Mouse (Mus musculus) myocyte (in vitro differentiated cells): ENCODE data around the gene Mgst2. TPM values are rescaled to one million over a fixed set of nuclear protein-coding genes. Genes with fewer than 3 reads are reported as not detected.
A peak's percentile ranks its signal among the peaks of the same experiment; 100 is the strongest.

Experiments used
- H3K27me3 ChIP-seq: one replicate; pipeline ENCODE4 v1.6.1; 2011; ENCODE audit not compliant: control insufficient read depth, insufficient read depth, insufficient read length
- H3K36me3 ChIP-seq: one replicate; pipeline ENCODE4 v1.6.1; 2011; ENCODE audit not compliant: control insufficient read depth, insufficient read depth
- H3K4me2 ChIP-seq: one replicate; pipeline ENCODE4 v1.6.1; 2011; ENCODE audit warnings: low read depth, control low read depth
- H3K4me3 ChIP-seq: one replicate; pipeline ENCODE4 v1.5.1; 2011; ENCODE audit warnings: mild to moderate bottlenecking, control low read depth, moderate library complexity
- H3K79me2 ChIP-seq: one replicate; pipeline ENCODE4 v1.6.1; 2011; ENCODE audit not compliant: control insufficient read depth, insufficient read depth
- H3ac ChIP-seq: one replicate; pipeline ENCODE4 v1.6.1; 2011; ENCODE audit not compliant: control insufficient read depth, insufficient read length
- CEBPB ChIP-seq: IDR thresholded peaks from 2 replicates; pipeline ENCODE4 v1.6.1; 2011; ENCODE audit warnings: mild to moderate bottlenecking, moderate library complexity; ENCODE audit not compliant: poor library complexity, insufficient read depth, severe bottlenecking
- E2F4 ChIP-seq: IDR thresholded peaks from one replicate; pipeline ENCODE4 v1.6.1; 2011; ENCODE audit warnings: mild to moderate bottlenecking, control low read depth, moderate library complexity; ENCODE audit not compliant: insufficient read depth
- MAX ChIP-seq: IDR thresholded peaks from one replicate; pipeline ENCODE4 v1.6.1; 2011; ENCODE audit warnings: low read depth, mild to moderate bottlenecking, control low read depth
- MYOD1 ChIP-seq, 3 experiments: IDR thresholded peaks; one replicate each; pipeline ENCODE4 v1.6.1; 2011; ENCODE audit warnings: control low read depth in 2 of 3, low read depth in 2 of 3, mild to moderate bottlenecking in 2 of 3, moderate library complexity in 1 of 3; ENCODE audit not compliant: insufficient read length in 2 of 3, control insufficient read depth in 1 of 3
- MYOG ChIP-seq, 3 experiments: IDR thresholded peaks; one replicate each; pipeline ENCODE4 v1.6.1; 2011; ENCODE audit warnings: control low read depth in 2 of 3, low read depth in 2 of 3, mild to moderate bottlenecking in 2 of 3; ENCODE audit not compliant: insufficient read length in 2 of 3, control insufficient read depth in 1 of 3, insufficient read depth in 1 of 3
- POLR2A ChIP-seq: IDR thresholded peaks from one replicate; pipeline ENCODE4 v1.6.1; 2011; ENCODE audit warnings: low read depth, mild to moderate bottlenecking, control low read depth, moderate library complexity; ENCODE audit not compliant: insufficient read length
- POLR2AphosphoS2 ChIP-seq: IDR thresholded peaks from one replicate; pipeline ENCODE4 v1.6.1; 2011; ENCODE audit warnings: low read depth, control low read depth; ENCODE audit not compliant: insufficient read length
- REST ChIP-seq: IDR thresholded peaks from one replicate; pipeline ENCODE4 v1.6.1; 2011; ENCODE audit warnings: mild to moderate bottlenecking, control low read depth, moderate library complexity; ENCODE audit not compliant: insufficient read depth, insufficient read length
- SRF ChIP-seq: IDR thresholded peaks from one replicate; pipeline ENCODE4 v1.6.1; 2011; ENCODE audit warnings: low read depth; ENCODE audit not compliant: control insufficient read depth, insufficient read length
- TCF12 ChIP-seq: IDR thresholded peaks from one replicate; pipeline ENCODE4 v1.6.1; 2011; ENCODE audit warnings: mild to moderate bottlenecking, control low read depth; ENCODE audit not compliant: poor library complexity, insufficient read depth, severe bottlenecking
- TCF3 ChIP-seq: IDR thresholded peaks from one replicate; pipeline ENCODE4 v1.6.1; 2011; ENCODE audit warnings: low read depth, control low read depth; ENCODE audit not compliant: insufficient read length
- USF1 ChIP-seq: IDR thresholded peaks from one replicate; pipeline ENCODE4 v1.6.1; 2011; ENCODE audit warnings: low read depth, mild to moderate bottlenecking, control low read depth, moderate library complexity
- polyA plus RNA-seq: library from polyadenylated mRNA; unstranded; fragments of >200 nt; fragmentation: generic; extraction: Trizol; gene quantifications from one replicate; pipeline ENCODE4 v1.2.1, GENCODE M21; 2012; ENCODE audit warnings: missing spikeins

The Mgst2 gene
- polyA plus RNA-seq, 1 experiment, result 3.0 TPM

DNA sequence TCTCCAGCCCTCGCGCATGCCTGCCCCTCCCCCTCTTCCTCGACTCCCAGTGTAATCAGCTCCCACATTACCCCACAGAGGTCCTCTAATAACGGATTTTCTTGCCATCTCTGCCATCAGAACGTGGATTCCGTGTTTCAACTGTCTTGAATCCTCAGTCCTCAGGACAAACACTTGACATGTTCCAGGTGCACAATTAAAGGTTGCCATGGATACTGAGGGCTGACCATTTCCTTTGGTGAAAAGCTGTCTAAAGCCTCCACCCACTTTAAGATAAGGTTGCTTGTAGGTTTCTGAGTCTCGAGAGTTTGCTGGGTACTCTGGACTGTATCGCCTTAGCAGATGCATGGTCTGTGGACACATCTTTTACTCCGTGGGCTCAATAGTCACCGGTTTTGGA is 13.9 kb upstream of the Mgst2 start:
- no peak overlapping the region for H3K4me2 ChIP-seq
- H3K79me2 ChIP-seq, result no peaks in the 10 kb centered on the region
- H3K27me3 ChIP-seq, result no peaks in the 10 kb centered on the region
- H3K4me3 ChIP-seq, result no peak overlapping the region
- no peaks in the 10 kb centered on the region for H3K36me3 ChIP-seq
- TF ChIP-seq MYOD1 (IDR thresholded peaks at IDR 0.05; ENCODE audit: control insufficient read depth in 1 of 3, insufficient read length in 2 of 3, low read depth in 2 of 3), result no peak
- TF ChIP-seq TCF12, result no peak
- no peak for TF ChIP-seq SRF
- TF ChIP-seq USF1, result no peak
- TF ChIP-seq E2F4, result no peak
- TF ChIP-seq CEBPB, result no peak
- TF ChIP-seq REST, result no peak
- TF ChIP-seq POLR2A, result no peak
- TF ChIP-seq MAX, result no peak
- no peak for TF ChIP-seq MYOG (IDR thresholded peaks at IDR 0.05; ENCODE audit: control insufficient read depth in 1 of 3, insufficient read depth in 1 of 3, insufficient read length in 2 of 3, low read depth in 2 of 3)
- TF ChIP-seq TCF3, result no peak
- TF ChIP-seq POLR2AphosphoS2, result no peak
- no peak overlapping the region for H3ac ChIP-seq

DNA sequence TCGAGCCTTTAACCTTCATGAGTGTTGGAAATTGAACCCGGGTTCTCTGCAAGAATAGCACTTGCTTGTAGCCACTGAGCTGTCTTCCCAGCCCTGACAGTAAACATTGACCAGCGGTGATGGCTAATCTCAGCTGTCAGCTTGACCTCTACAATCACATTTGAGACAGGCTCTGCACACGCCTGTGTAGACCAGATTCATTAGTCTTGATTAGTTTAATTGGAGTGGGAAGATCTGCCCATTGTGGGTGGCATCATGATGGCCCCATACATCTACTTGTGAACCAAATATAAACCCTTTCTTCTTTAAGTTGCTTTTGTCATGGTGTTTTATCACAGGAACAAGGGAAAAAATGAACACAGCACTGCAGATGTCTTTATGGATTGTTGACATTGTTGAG is 12.8 kb upstream of the Mgst2 start:
- H3K4me2 ChIP-seq, result no peak overlapping the region
- H3K4me3 ChIP-seq, result no peak overlapping the region
- H3K36me3 ChIP-seq, result no peaks in the 10 kb centered on the region
- no peak for TF ChIP-seq TCF3
- TF ChIP-seq CEBPB, result no peak
- no peak for TF ChIP-seq TCF12
- no peak for TF ChIP-seq MYOD1 (IDR thresholded peaks at IDR 0.05; ENCODE audit: control insufficient read depth in 1 of 3, insufficient read length in 2 of 3, low read depth in 2 of 3)
- no peak overlapping the region for H3ac ChIP-seq
- no peaks in the 10 kb centered on the region for H3K79me2 ChIP-seq
- no peaks in the 10 kb centered on the region for H3K27me3 ChIP-seq

DNA sequence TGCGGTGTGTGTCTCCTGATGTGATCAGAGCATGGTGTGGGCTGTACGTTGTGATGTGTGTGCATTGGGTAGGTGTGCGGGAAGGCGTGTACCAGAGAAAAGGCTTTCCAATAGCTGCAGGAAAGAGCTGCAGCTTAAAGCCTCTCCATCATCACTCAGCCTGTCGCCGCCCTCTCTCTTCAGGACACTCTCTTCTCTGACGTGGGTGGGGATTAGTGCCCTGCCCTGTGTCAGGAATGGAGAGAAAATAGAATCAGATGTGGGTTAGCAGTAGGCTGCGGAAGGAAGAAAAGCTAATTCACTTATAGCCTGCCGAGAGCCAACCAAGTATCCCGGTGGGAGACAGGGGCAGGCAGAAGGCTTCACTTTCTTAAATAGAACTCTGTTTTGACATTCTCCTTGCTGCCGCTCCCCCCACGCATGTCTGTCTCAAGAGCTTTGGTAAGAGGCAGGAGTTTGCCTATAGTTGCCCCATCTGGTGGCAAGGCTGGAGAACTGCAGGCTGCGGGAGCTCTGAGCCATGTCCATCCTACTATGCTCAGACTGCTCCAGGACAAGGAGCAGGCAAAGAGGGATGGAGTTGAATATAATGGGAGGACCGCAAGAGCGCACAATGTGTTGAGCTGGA is 12.0 kb upstream of the Mgst2 start:
- Histone ChIP-seq H3K36me3 (no peaks in the 10 kb centered on the region), H3ac (no peak overlapping the region), H3K4me3 (no peak overlapping the region), H3K4me2 (peak overlapping the region; percentile 67), H3K79me2 (no peaks in the 10 kb centered on the region), H3K27me3 (no peaks in the 10 kb centered on the region)
- TF ChIP-seq E2F4 (no peak), USF1 (no peak), CEBPB (no peak), POLR2AphosphoS2 (no peak), POLR2A (no peak), TCF3 (no peak), MYOD1 (IDR thresholded peaks at IDR 0.05; ENCODE audit: control insufficient read depth in 1 of 3, insufficient read length in 2 of 3, low read depth in 2 of 3) (no peak), MYOG (IDR thresholded peaks at IDR 0.05; ENCODE audit: control insufficient read depth in 1 of 3, insufficient read depth in 1 of 3, insufficient read length in 2 of 3, low read depth in 2 of 3) (no peak), MAX (no peak), REST (no peak), TCF12 (no peak), SRF (no peak)

DNA sequence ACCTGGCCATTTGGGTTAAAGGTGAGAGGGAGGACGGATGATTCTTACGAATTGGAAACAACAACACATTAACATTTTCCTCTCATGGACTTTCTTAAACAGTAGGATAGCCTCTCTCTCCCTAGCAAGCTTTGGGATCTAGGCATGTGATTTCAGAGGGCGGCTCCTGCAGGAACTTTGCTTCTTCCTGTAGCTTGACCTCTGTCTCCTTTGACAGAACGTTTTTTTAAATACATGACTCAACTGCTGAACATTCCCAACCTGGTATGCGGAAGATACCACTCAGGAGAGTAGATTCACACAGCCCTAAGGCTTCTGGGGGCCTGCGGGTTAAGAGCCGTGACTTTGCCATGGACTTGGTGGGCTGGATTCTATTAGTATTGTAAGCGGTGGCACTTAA is 10.7 kb upstream of the Mgst2 start:
- H3K79me2 ChIP-seq, result no peaks in the 10 kb centered on the region
- no peaks in the 10 kb centered on the region for H3K27me3 ChIP-seq
- H3K36me3 ChIP-seq, result no peaks in the 10 kb centered on the region
- TF ChIP-seq REST (no peak), TCF12 (no peak), MAX (no peak), MYOG (IDR thresholded peaks at IDR 0.05; ENCODE audit: control insufficient read depth in 1 of 3, insufficient read depth in 1 of 3, insufficient read length in 2 of 3, low read depth in 2 of 3) (no peak), USF1 (no peak), TCF3 (no peak)
- no peak overlapping the region for H3K4me3 ChIP-seq
- H3K4me2 ChIP-seq, result no peak overlapping the region
- H3ac ChIP-seq, result no peak overlapping the region

DNA sequence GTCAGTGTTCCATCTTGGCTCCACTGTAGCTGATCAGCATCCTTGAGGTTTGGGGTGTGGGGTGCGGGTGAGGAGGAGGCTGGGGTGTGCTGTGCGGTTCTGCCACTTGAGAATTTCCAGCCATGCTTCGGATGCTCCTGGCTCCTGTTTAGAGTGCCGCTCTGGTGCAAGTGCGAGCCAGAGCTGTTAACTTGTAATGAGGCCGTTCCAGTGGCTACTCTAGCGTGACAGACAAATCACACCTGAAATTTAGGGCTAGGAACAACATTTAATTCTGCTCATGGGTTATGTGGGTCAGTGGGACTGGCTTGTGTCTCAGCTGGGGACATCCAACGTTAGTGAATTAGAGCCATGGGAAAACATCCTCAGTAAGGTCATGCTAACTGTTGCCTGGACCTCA is 10.2 kb upstream of the Mgst2 start:
- H3K36me3 ChIP-seq, result no peaks in the 10 kb centered on the region
- H3K4me3 ChIP-seq, result no peak overlapping the region
- H3ac ChIP-seq, result no peak overlapping the region
- H3K79me2 ChIP-seq, result no peaks in the 10 kb centered on the region
- TF ChIP-seq SRF, result no peak
- no peak for TF ChIP-seq MAX
- no peak for TF ChIP-seq POLR2A
- no peak for TF ChIP-seq TCF12
- no peak for TF ChIP-seq E2F4
- TF ChIP-seq USF1, result no peak
- TF ChIP-seq CEBPB, result no peak
- TF ChIP-seq MYOG (IDR thresholded peaks at IDR 0.05; ENCODE audit: control insufficient read depth in 1 of 3, insufficient read depth in 1 of 3, insufficient read length in 2 of 3, low read depth in 2 of 3), result no peak
- no peak for TF ChIP-seq TCF3
- TF ChIP-seq MYOD1 (IDR thresholded peaks at IDR 0.05; ENCODE audit: control insufficient read depth in 1 of 3, insufficient read length in 2 of 3, low read depth in 2 of 3), result no peak
- no peak for TF ChIP-seq REST
- no peak for TF ChIP-seq POLR2AphosphoS2
- no peak overlapping the region for H3K4me2 ChIP-seq
- H3K27me3 ChIP-seq, result no peaks in the 10 kb centered on the region

DNA sequence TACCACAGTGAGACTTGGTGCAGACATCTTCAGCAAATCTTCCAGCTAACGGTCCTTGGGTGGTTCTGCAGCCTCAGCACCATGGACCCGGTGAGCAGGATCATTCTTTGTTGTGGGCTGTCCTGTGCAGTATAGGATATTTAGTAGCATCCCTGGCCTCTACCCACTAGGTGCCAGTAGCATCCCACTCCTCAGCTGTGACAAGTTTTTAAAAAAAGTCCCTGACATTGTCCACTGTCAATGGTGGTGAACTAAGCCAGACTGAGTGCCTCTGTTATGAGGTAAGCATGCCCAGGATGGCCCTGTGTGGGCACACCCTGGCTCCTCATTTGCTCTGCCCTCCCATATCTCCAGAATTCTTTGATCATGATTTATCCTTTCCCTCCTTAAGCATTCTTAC is 9.0 kb upstream of the Mgst2 start:
- Histone ChIP-seq H3K79me2 (no peaks in the 10 kb centered on the region), H3K36me3 (no peaks in the 10 kb centered on the region), H3K4me3 (no peak overlapping the region), H3ac (no peak overlapping the region), H3K27me3 (no peaks in the 10 kb centered on the region), H3K4me2 (no peak overlapping the region)
- TF ChIP-seq TCF12 (no peak), E2F4 (no peak), TCF3 (no peak), POLR2AphosphoS2 (no peak), POLR2A (no peak), SRF (no peak), REST (no peak), MAX (no peak), USF1 (no peak), MYOD1 (IDR thresholded peaks at IDR 0.05; ENCODE audit: control insufficient read depth in 1 of 3, insufficient read length in 2 of 3, low read depth in 2 of 3) (no peak), MYOG (IDR thresholded peaks at IDR 0.05; ENCODE audit: control insufficient read depth in 1 of 3, insufficient read depth in 1 of 3, insufficient read length in 2 of 3, low read depth in 2 of 3) (no peak), CEBPB (no peak)
